Comparison of ENCODE assay signal across 28 mouse cellular contexts in genomic region chr6:85934047-85934446, GRCm38 (mm10). TPM values are rescaled to one million over a fixed set of nuclear protein-coding genes. Genes with fewer than 3 reads are reported as not detected.
DNase-seq lines count a peak whose midpoint lies in the region; ATAC-seq lines count a peak whose summit lies in the region.
"Had no signal": no experiment of that assay in that cellular context is flagged by ENCODE, and none has a peak within 500 bp of the region (broad histone marks: within the 10 kb centered on the region; RNA-seq: fewer than 3 reads in every experiment).

No protein-coding gene starts in this region.

- no peaks in the 10 kb centered on the region; the same call in 1 of the 2 replicates for H3K4me1 ChIP-seq in hindbrain, embryonic 13.5 days (replicated peaks)
- no peaks in the 10 kb centered on the region for H3K4me1 ChIP-seq in hindbrain, embryonic 14.5 days (replicated peaks; ENCODE audit: control insufficient read depth, insufficient read depth, low read length)
- H3K4me1 ChIP-seq in kidney, embryonic 16.5 days (ENCODE audit: insufficient read depth, low read length): no peaks in the 10 kb centered on the region; the same call in 1 of the 2 replicates
- H3K4me1 ChIP-seq: embryonic facial prominence, embryonic 15.5 days had no signal

- no peak for DNase-seq in hindbrain, embryonic 14.5 days (ENCODE audit: low spot score)
- DNase-seq in 416B (ENCODE audit: low read depth): peak; percentile 19
- DNase-seq in kidney, postnatal 36 days: peak; percentile 81 to 91
- no peak for DNase-seq in Muller cell, postnatal 12 days (ENCODE audit: inconsistent ontology term)
- no peak for DNase-seq in urinary bladder, adult 2 months (ENCODE audit: low spot score)
- DNase-seq: adrenal gland, adult 2 months; adrenal gland, postnatal 36 days; cerebellum, adult 2 months; cerebellum, postnatal 14 days; forebrain, postnatal 0 days; heart, postnatal 10 days; left cerebral cortex, postnatal 4 days; right cerebral cortex, adult 18-20 months; spleen, adult 18-20 months; thymus, postnatal 14 days had no signal

- no peaks in the 10 kb centered on the region for H3K27me3 ChIP-seq in hindbrain, embryonic 13.5 days
- no peaks in the 10 kb centered on the region for H3K27me3 ChIP-seq in hindbrain, embryonic 14.5 days (ENCODE audit: control insufficient read depth, insufficient read depth, low read length)
- H3K27me3 ChIP-seq in kidney, embryonic 16.5 days (ENCODE audit: insufficient read depth, low read length): no peaks in the 10 kb centered on the region
- H3K27me3 ChIP-seq: embryonic facial prominence, embryonic 15.5 days; forebrain, embryonic 12.5 days; heart, embryonic 13.5 days; intestine, embryonic 15.5 days; liver, embryonic 15.5 days; lung, embryonic 15.5 days; midbrain, embryonic 15.5 days had no signal

- peaks cover 38% of the 10 kb centered on the region for H3K36me3 ChIP-seq in hindbrain, embryonic 13.5 days
- H3K36me3 ChIP-seq in hindbrain, embryonic 14.5 days (replicated peaks; ENCODE audit: control insufficient read depth, insufficient read depth): peaks cover 31% of the 10 kb centered on the region
- H3K36me3 ChIP-seq in kidney, embryonic 16.5 days (ENCODE audit: insufficient read depth, low read length): peaks cover 25% of the 10 kb centered on the region

- H3K9me3 ChIP-seq in hindbrain, embryonic 13.5 days: no peaks in the 10 kb centered on the region
- no peaks in the 10 kb centered on the region for H3K9me3 ChIP-seq in hindbrain, embryonic 14.5 days (ENCODE audit: control insufficient read depth, low read length)
- no peaks in the 10 kb centered on the region for H3K9me3 ChIP-seq in kidney, embryonic 16.5 days (ENCODE audit: low read length)
- H3K9me3 ChIP-seq: embryonic facial prominence, embryonic 10.5 days; embryonic facial prominence, embryonic 15.5 days; forebrain, embryonic 12.5 days; heart, embryonic 13.5 days; hindbrain, embryonic 10.5 days; intestine, embryonic 15.5 days; liver, embryonic 15.5 days; lung, embryonic 15.5 days; midbrain, embryonic 10.5 days; midbrain, embryonic 15.5 days had no signal

- no peak for ATAC-seq in hindbrain, embryonic 13.5 days (ENCODE audit: low FRiP score)
- no peak for ATAC-seq in hindbrain, embryonic 14.5 days (ENCODE audit: low FRiP score)
- no peak for ATAC-seq in kidney, embryonic 16.5 days (ENCODE audit: low FRiP score, low TSS enrichment)
- ATAC-seq: forebrain, postnatal 0 days; hindbrain, postnatal 0 days; intestine, embryonic 15.5 days; midbrain, embryonic 15.5 days had no signal

- H3K9ac ChIP-seq in hindbrain, embryonic 13.5 days: 0 out of 2 replicates have a peak overlapping the region, but pooled peaks have one; percentile 9
- H3K9ac ChIP-seq in hindbrain, embryonic 14.5 days: no peak overlapping the region
- no peak overlapping the region for H3K9ac ChIP-seq in kidney, embryonic 16.5 days (replicated peaks; ENCODE audit: low read length)
- H3K9ac ChIP-seq: embryonic facial prominence, embryonic 15.5 days; forebrain, embryonic 12.5 days; forebrain, postnatal 0 days; heart, embryonic 13.5 days; intestine, embryonic 15.5 days; liver, embryonic 15.5 days; lung, embryonic 15.5 days; midbrain, embryonic 15.5 days had no signal

- no peak overlapping the region for H3K27ac ChIP-seq in hindbrain, embryonic 13.5 days
- no peak overlapping the region for H3K27ac ChIP-seq in hindbrain, embryonic 14.5 days
- H3K27ac ChIP-seq in kidney, embryonic 16.5 days (ENCODE audit: low read length): peak overlapping the region; percentile 5; the same call in 1 of the 2 replicates
- H3K27ac ChIP-seq: embryonic facial prominence, embryonic 10.5 days; embryonic facial prominence, embryonic 15.5 days; forebrain, embryonic 12.5 days; heart, embryonic 13.5 days; hindbrain, embryonic 10.5 days; hindbrain, postnatal 0 days; intestine, embryonic 15.5 days; liver, embryonic 15.5 days; lung, embryonic 15.5 days; midbrain, embryonic 10.5 days; midbrain, embryonic 15.5 days had no signal

- 84% methylated on average over 8 of the region's 8 CpGs for WGBS in hindbrain, embryonic 13.5 days
- WGBS in hindbrain, embryonic 14.5 days: 81% methylated on average over 8 of the region's 8 CpGs
- WGBS in kidney, embryonic 16.5 days: 65% methylated on average over 8 of the region's 8 CpGs

- H3K4me2 ChIP-seq in hindbrain, embryonic 13.5 days: no peak overlapping the region
- no peak overlapping the region for H3K4me2 ChIP-seq in hindbrain, embryonic 14.5 days (replicated peaks)
- H3K4me2 ChIP-seq in kidney, embryonic 16.5 days (replicated peaks; ENCODE audit: low read depth, low read length): no peak overlapping the region
- H3K4me2 ChIP-seq: embryonic facial prominence, embryonic 15.5 days; forebrain, embryonic 12.5 days; heart, embryonic 13.5 days; intestine, embryonic 15.5 days; liver, embryonic 15.5 days; lung, embryonic 15.5 days; midbrain, embryonic 15.5 days had no signal

- H3K4me3 ChIP-seq in hindbrain, embryonic 13.5 days: no peak overlapping the region
- no peak overlapping the region for H3K4me3 ChIP-seq in hindbrain, embryonic 14.5 days (replicated peaks; ENCODE audit: low read length)
- H3K4me3 ChIP-seq in kidney, embryonic 16.5 days (ENCODE audit: low read length): no peak overlapping the region
- H3K4me3 ChIP-seq: embryonic facial prominence, embryonic 10.5 days; embryonic facial prominence, embryonic 15.5 days; forebrain, embryonic 12.5 days; heart, embryonic 13.5 days; hindbrain, embryonic 10.5 days; intestine, embryonic 15.5 days; liver, embryonic 15.5 days; lung, embryonic 15.5 days; midbrain, embryonic 10.5 days; midbrain, embryonic 15.5 days had no signal

RNA-seq across cellular contexts. Expression of gene Nat8f1, which starts 18.6 kb away (rescaled TPM):
- 16.0 and 20.0 TPM in 2 replicates for polyA plus RNA-seq in hindbrain, embryonic 13.5 days (2015; fragmentation: Nextera tagmentation; extraction: Ambion mirVana)
- 14.6 and 17.9 TPM in 2 replicates for polyA plus RNA-seq in hindbrain, embryonic 14.5 days (2014; fragmentation: Nextera tagmentation; extraction: Ambion mirVana)
- polyA plus RNA-seq in kidney, embryonic 16.5 days (2015; fragmentation: Nextera tagmentation; extraction: Ambion mirVana): 96.6 and 128 TPM in 2 replicates
- 12.5 and 17.4 TPM in 2 replicates for polyA plus RNA-seq in urinary bladder, adult 2 months (2012; rRNA removed)

RNA-seq across cellular contexts. Expression of gene Tprkb, which starts 22.4 kb away (rescaled TPM):
- 50.0 and 55.5 TPM in 2 replicates for polyA plus RNA-seq in hindbrain, embryonic 13.5 days (2015; fragmentation: Nextera tagmentation; extraction: Ambion mirVana)
- polyA plus RNA-seq in hindbrain, embryonic 14.5 days (2014; fragmentation: Nextera tagmentation; extraction: Ambion mirVana): 43.5 and 49.2 TPM in 2 replicates
- polyA plus RNA-seq in kidney, embryonic 16.5 days (2015; fragmentation: Nextera tagmentation; extraction: Ambion mirVana): 35.3 and 41.1 TPM in 2 replicates
- polyA plus RNA-seq in urinary bladder, adult 2 months (2012; rRNA removed): 34.5 and 35.2 TPM in 2 replicates

RNA-seq across cellular contexts. Expression of gene Dusp11, which starts 27.4 kb away (rescaled TPM):
- polyA plus RNA-seq in hindbrain, embryonic 13.5 days (2015; fragmentation: Nextera tagmentation; extraction: Ambion mirVana): 49.9 and 53.4 TPM in 2 replicates
- 52.5 and 56.7 TPM in 2 replicates for polyA plus RNA-seq in hindbrain, embryonic 14.5 days (2014; fragmentation: Nextera tagmentation; extraction: Ambion mirVana)
- polyA plus RNA-seq in kidney, embryonic 16.5 days (2015; fragmentation: Nextera tagmentation; extraction: Ambion mirVana): 40.5 and 48.3 TPM in 2 replicates
- polyA plus RNA-seq in urinary bladder, adult 2 months (2012; rRNA removed): 80.6 and 95.1 TPM in 2 replicates

RNA-seq across cellular contexts. Expression of gene Nat8f4, which starts 29.4 kb away (rescaled TPM):
- 6.8 and 6.9 TPM in 2 replicates for polyA plus RNA-seq in hindbrain, embryonic 13.5 days (2015; fragmentation: Nextera tagmentation; extraction: Ambion mirVana)
- polyA plus RNA-seq in hindbrain, embryonic 14.5 days (2014; fragmentation: Nextera tagmentation; extraction: Ambion mirVana): 6.2 and 6.6 TPM in 2 replicates
- 8.2 and 8.6 TPM in 2 replicates for polyA plus RNA-seq in kidney, embryonic 16.5 days (2015; fragmentation: Nextera tagmentation; extraction: Ambion mirVana)
- 3.1 and 3.7 TPM in 2 replicates for polyA plus RNA-seq in urinary bladder, adult 2 months (2012; rRNA removed)

Comparison
In these comparisons a context has a peak if more than half of its experiments do, and no peak if none do; other contexts are left out.
1. DNase-seq: peak in 416B (single experiment) and kidney, postnatal 36 days (2 of 2); none in hindbrain, embryonic 14.5 days (single experiment), Muller cell, postnatal 12 days (single experiment) and urinary bladder, adult 2 months (single experiment).